In the genomic region with DNA sequence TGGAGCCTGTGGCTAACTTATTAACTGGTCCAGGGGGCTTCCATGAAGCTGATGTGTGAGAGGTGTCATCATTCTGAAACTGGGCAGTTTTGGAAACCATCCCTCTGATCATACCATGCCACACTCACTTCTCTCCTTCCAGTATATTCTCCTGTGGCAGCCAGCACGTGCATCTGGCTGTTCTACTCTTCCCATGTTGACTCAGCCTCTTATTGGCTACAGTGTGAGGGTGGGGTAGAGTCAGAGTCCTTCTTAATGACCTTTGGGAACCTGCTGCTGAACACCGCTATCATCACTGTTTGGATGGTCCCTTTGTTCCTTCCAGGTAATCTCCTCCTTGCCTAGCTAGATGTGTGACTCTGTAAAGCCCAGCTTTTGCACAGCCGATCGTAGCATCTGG, we compare ENCODE assay signal across 20 mouse cellular contexts.
"Had no signal": no experiment of that assay in that cellular context is flagged by ENCODE, and none has a peak within 500 bp of the region (broad histone marks: within the 10 kb centered on the region; RNA-seq: fewer than 3 reads in every experiment).

No protein-coding gene starts in this region.

- H3K36me3 ChIP-seq: lung, embryonic 15.5 days; midbrain, embryonic 12.5 days; midbrain, embryonic 15.5 days; neural tube, embryonic 12.5 days; neural tube, embryonic 15.5 days; stomach, embryonic 15.5 days had no signal

- H3K4me1 ChIP-seq: lung, embryonic 15.5 days; megakaryocyte, embryonic 14.5 days; neural tube, embryonic 12.5 days had no signal

- H3K4me3 ChIP-seq: layer of hippocampus, adult 2 months; lung, embryonic 15.5 days; megakaryocyte, embryonic 14.5 days; midbrain, embryonic 12.5 days; midbrain, embryonic 15.5 days; neural tube, embryonic 12.5 days; neural tube, embryonic 15.5 days; stomach, embryonic 15.5 days had no signal

- H3K9ac ChIP-seq: liver, embryonic 14.5 days; lung, embryonic 15.5 days; midbrain, embryonic 12.5 days; midbrain, embryonic 15.5 days; neural tube, embryonic 12.5 days; neural tube, embryonic 15.5 days; stomach, embryonic 15.5 days had no signal

- DNase-seq: kidney, adult 11 months; kidney, adult 8-10 months; kidney, postnatal 25 days; layer of hippocampus, adult 9-11 months; lung, adult 18-20 months; lung, postnatal 10 days; lung, postnatal 36 days; right cerebral cortex, adult 18-20 months; right cerebral cortex, postnatal 25 days; spleen, adult 18-20 months; thymus, postnatal 25 days had no signal

- H3K27ac ChIP-seq: layer of hippocampus, adult 2 months; liver, embryonic 14.5 days; lung, embryonic 15.5 days; neural tube, embryonic 12.5 days; neural tube, embryonic 15.5 days; stomach, embryonic 15.5 days had no signal

- H3K9me3 ChIP-seq: lung, embryonic 15.5 days; midbrain, embryonic 12.5 days; midbrain, embryonic 15.5 days; neural tube, embryonic 12.5 days; neural tube, embryonic 15.5 days; stomach, embryonic 15.5 days had no signal

- H3K27me3 ChIP-seq: lung, embryonic 15.5 days; midbrain, embryonic 12.5 days; midbrain, embryonic 15.5 days; neural tube, embryonic 12.5 days; neural tube, embryonic 15.5 days had no signal

- H3K4me2 ChIP-seq: lung, embryonic 15.5 days; midbrain, embryonic 12.5 days; midbrain, embryonic 15.5 days; neural tube, embryonic 12.5 days; neural tube, embryonic 15.5 days; stomach, embryonic 15.5 days had no signal
